Mouse (Mus musculus) G1E (cell line): ENCODE data around the gene Ccdc88c. TPM values are rescaled to one million over a fixed set of nuclear protein-coding genes. Genes with fewer than 3 reads are reported as not detected.

Experiments
- ATAC-seq: 2 replicates; pipeline ENCODE4 v1.8.0; 2016; ENCODE audit warnings: mild to moderate bottlenecking; ENCODE audit not compliant: insufficient number of reproducible peaks, poor library complexity, low FRiP score, severe bottlenecking; ENCODE audit errors: extremely low read depth
- DNase-seq: peaks from one replicate; pipeline ENCODE4 v3.0.0; 2012; ENCODE audit warnings: low spot score
- H3K27me3 ChIP-seq: 2 replicates; pipeline ENCODE4 v1.6.1; 2012; ENCODE audit warnings: mild to moderate bottlenecking, low read length, inconsistent platforms; ENCODE audit not compliant: insufficient read depth
- H3K36me3 ChIP-seq: replicated peaks from 2 replicates; pipeline ENCODE3; 2012; ENCODE audit warnings: mild to moderate bottlenecking, inconsistent platforms
- H3K4me1 ChIP-seq: 2 replicates; pipeline ENCODE4 v1.6.1; 2012; ENCODE audit warnings: low read depth, low read length, inconsistent platforms, mixed read lengths; ENCODE audit not compliant: insufficient read depth
- H3K4me3 ChIP-seq: 2 replicates; pipeline ENCODE4 v1.5.1; 2012; ENCODE audit warnings: low read depth, mild to moderate bottlenecking, inconsistent platforms, low read length, moderate library complexity, mixed read lengths
- H3K9me3 ChIP-seq: replicated peaks from 2 replicates; pipeline ENCODE4 v1.6.1; 2012; ENCODE audit warnings: inconsistent platforms
- CTCF ChIP-seq: IDR thresholded peaks from 2 replicates; pipeline ENCODE4 v1.5.1; 2012; ENCODE audit warnings: low read depth, low read length, inconsistent platforms, mixed read lengths
- GATA1 ChIP-seq: IDR thresholded peaks from 2 replicates; pipeline ENCODE4 v1.6.1; 2012; ENCODE audit warnings: borderline replicate concordance, low read length, inconsistent platforms, mixed read lengths
- GATA2 ChIP-seq: IDR thresholded peaks from 2 replicates; pipeline ENCODE4 v1.6.1; 2012; ENCODE audit warnings: low read depth, low read length, inconsistent platforms, borderline replicate concordance
- POLR2AphosphoS5 ChIP-seq: IDR thresholded peaks from 2 replicates; pipeline ENCODE4 v1.6.1; 2012; ENCODE audit warnings: low read depth, low read length, inconsistent platforms; ENCODE audit not compliant: insufficient replicate concordance
- TAL1 ChIP-seq: conservative IDR thresholded peaks from 2 replicates; pipeline ENCODE4 v1.6.1; 2012; ENCODE audit warnings: low read depth, low read length, inconsistent platforms, mixed read lengths
- polyA plus RNA-seq: library from polyadenylated mRNA; stranded (reverse); fragments of >175 nt; gene quantifications from 2 replicates; pipeline ENCODE4 v1.2.3, GENCODE M21; 2012
- total RNA-seq, 2 experiments: library from RNA; stranded (forward) in 1 of 2; stranded (reverse) in 1 of 2; fragments of 200-1000 nt in 1 of 2; fragments of >200 nt in 1 of 2; fragmentation: Nextera tagmentation in 1 of 2; gene quantifications; 2 replicates each; pipeline ENCODE4 v1.2.3; 2014 to 2017

The Ccdc88c gene
- total and polyA plus RNA-seq, 3 experiments: 9.2 to 31.0 (median 22.7) TPM

DNA sequence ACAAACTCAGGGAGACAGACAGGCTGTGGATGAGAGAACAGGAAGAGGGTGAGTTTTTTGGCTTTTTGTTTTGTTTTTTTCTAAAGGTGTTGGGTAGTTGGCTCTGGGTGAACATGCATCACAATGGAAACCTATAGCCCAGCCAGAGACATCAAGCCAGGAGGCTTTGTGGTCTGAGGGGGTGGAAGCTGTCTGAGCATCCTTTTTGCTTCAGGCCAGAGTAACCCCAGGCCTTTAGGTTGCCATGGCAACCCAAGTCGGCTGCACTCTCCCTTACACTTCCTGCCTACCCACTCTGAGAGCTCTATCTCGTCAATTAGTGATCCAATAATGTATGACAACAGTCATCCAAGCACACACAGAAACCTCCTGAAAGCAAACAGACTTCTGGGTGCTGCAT, 133.4 kb downstream of the Ccdc88c start:
- H3K4me1 ChIP-seq: no peaks in the 10 kb centered on the region
- no peak for ATAC-seq
- no peaks in the 10 kb centered on the region for H3K9me3 ChIP-seq
- peaks cover 42% of the 10 kb centered on the region for H3K27me3 ChIP-seq
- no peaks in the 10 kb centered on the region for H3K36me3 ChIP-seq
- no peak for DNase-seq
- TF ChIP-seq CTCF (no peak), GATA2 (no peak), GATA1 (no peak), POLR2AphosphoS5 (no peak), TAL1 (no peak)
- H3K4me3 ChIP-seq: no peak overlapping the region

DNA sequence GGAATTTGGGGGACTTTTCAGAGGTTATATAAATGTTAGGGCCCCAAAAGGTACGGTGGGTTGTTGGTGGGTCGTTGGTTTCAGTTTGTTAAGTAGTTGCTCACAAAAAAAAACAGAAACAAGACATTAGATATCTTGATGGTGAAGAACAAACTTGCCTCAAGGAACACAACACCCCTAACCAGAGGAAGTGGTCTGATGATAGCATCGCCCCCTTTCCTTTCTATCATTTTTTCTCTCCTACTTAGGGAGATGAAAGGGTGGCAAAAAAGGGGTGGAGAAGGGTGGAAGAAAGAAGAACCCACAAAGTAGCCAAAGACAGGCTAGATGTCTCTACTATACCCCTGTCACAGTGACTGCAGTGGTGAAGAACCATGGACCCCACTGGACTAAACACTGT, 138.3 kb downstream of the Ccdc88c start:
- ATAC-seq (no peak), DNase-seq (no peak)
- H3K9me3 ChIP-seq: no peaks in the 10 kb centered on the region
- no peaks in the 10 kb centered on the region for H3K4me1 ChIP-seq
- peaks cover 47% of the 10 kb centered on the region for H3K27me3 ChIP-seq
- H3K4me3 ChIP-seq: no peak overlapping the region
- TF ChIP-seq GATA1: no peak
- TF ChIP-seq POLR2AphosphoS5: no peak
- no peak for TF ChIP-seq TAL1
- TF ChIP-seq CTCF: no peak
- TF ChIP-seq GATA2: no peak
- H3K36me3 ChIP-seq: no peaks in the 10 kb centered on the region

DNA sequence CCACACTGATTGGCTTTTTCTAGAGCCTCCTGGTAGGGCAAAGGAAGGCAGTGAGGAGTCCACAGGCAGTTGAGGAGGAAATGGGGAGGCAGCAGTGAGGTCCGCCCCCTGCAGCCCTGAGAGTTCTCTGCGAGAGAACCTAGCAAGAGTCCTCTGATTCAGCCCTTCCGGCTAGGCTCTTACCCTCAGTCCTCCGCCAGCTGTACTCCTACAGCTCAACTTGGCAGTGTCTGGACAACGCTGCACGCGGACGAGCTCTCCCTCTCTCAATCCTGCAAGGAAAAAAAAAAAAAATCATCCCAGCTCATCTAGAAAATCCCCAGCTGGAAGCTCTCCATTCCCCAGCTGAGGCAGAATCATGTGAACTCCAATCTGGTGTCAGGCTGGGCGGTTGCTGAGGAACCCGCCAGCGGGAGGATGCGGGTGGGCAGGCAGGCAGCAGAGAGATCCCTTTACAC, 141.0 kb downstream of the Ccdc88c start:
- Histone ChIP-seq H3K9me3 (no peaks in the 10 kb centered on the region), H3K36me3 (no peaks in the 10 kb centered on the region), H3K4me1 (no peaks in the 10 kb centered on the region), H3K27me3 (peaks cover 48% of the 10 kb centered on the region), H3K4me3 (no peak overlapping the region)
- ATAC-seq (no peak), DNase-seq (no peak)
- TF ChIP-seq TAL1 (no peak), GATA2 (no peak), CTCF (no peak), GATA1 (no peak), POLR2AphosphoS5 (no peak)

DNA sequence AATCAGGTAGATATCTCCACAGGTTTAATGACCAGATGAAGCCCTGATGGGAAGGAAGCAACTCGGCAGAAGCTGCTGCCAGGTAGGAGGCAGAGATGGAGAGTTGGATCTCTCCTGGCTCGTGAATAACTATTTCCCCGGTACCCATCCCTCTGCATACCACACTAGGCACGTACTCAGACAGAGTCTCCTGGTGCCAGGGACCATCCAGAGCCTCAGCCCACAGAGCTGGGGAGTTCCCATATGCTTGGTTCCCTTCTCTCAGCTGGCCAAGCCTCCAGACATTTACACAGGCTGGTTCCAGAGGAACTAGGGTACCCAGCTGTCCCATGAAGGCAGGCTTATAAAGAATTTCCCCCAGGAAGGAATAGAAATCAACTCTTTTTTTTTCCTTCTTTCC, 142.0 kb downstream of the Ccdc88c start:
- DNase-seq (no peak), ATAC-seq (no peak)
- H3K27me3 ChIP-seq: peaks cover 54% of the 10 kb centered on the region
- no peak overlapping the region for H3K4me3 ChIP-seq
- no peaks in the 10 kb centered on the region for H3K36me3 ChIP-seq
- no peaks in the 10 kb centered on the region for H3K9me3 ChIP-seq
- TF ChIP-seq GATA1: no peak
- TF ChIP-seq POLR2AphosphoS5: no peak
- no peak for TF ChIP-seq CTCF
- no peak for TF ChIP-seq TAL1
- TF ChIP-seq GATA2: no peak
- H3K4me1 ChIP-seq: no peaks in the 10 kb centered on the region

DNA sequence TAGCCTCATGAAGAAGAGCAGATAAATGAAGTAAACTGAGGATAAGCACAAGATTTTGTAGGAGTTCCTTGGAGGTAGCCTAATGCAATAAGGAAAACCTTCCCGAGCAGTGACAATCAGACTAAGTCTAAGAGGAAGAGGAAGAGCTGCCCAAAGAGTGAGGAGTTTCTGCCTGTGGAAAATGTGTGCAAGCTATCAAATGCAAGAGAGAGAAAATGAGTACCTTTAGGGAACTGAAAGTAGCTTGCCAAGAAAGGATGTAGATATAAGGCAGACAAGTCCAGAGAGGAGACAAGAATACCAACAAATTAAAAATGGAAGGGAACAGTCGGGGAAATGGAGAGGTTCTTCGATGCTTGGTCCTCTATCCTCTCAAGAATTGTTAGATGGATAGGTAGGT, 143.3 kb downstream of the Ccdc88c start:
- DNase-seq: no peak
- H3K4me1 ChIP-seq: no peaks in the 10 kb centered on the region
- H3K27me3 ChIP-seq: peaks cover 55% of the 10 kb centered on the region
- no peaks in the 10 kb centered on the region for H3K36me3 ChIP-seq
- H3K9me3 ChIP-seq: no peaks in the 10 kb centered on the region
- no peak overlapping the region for H3K4me3 ChIP-seq
- TF ChIP-seq TAL1 (no peak), CTCF (no peak), GATA2 (no peak), GATA1 (no peak), POLR2AphosphoS5 (no peak)
- ATAC-seq: no peak

DNA sequence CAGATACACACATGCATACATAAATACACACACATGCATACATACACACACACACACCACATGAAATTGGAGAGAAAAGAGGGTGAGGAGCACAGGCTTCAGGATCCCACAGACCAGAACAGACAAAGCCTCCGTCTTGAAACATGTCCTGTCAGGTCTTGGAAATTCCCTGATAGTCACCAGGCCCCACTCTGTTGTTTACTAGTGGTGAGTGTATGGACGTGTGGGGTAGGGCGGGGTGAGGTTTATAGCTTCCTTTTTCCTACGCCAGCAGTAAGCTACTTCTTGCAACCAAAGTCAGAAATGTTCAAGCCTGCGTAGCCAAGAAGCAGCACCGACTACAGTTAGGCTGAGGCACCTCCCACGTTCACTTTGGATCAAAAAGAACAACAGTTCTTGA, 145.7 kb downstream of the Ccdc88c start:
- H3K4me3 ChIP-seq: no peak overlapping the region
- no peak for ATAC-seq
- TF ChIP-seq TAL1 (no peak), CTCF (no peak), GATA2 (no peak)
- DNase-seq: no peak
- peaks cover 4% of the 10 kb centered on the region; the same call in 1 of the 2 replicates for H3K4me1 ChIP-seq
- no peaks in the 10 kb centered on the region for H3K9me3 ChIP-seq
- H3K36me3 ChIP-seq: no peaks in the 10 kb centered on the region
- peaks cover 53% of the 10 kb centered on the region for H3K27me3 ChIP-seq

DNA sequence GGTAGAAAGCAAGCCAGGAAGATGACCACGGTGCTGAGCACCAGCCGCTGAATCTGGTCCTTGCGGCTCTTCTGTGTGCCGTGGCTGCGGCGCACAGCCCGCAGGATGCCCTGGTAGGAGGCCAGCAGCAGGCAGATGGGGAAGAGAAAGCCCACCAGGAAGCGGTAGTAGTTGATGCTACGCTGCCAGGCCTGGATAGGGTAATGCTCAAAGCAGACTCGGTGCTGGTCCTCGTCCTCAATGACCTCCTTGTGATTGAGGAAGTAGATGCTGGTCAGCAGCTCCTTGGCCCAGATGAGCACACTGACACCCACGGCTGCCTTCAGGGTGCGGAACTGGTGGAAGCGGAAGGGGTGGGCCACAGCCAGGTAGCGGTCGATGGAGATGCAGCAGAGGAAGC, 150.3 kb downstream of the Ccdc88c start:
- Histone ChIP-seq H3K9me3 (no peaks in the 10 kb centered on the region), H3K4me3 (no peak overlapping the region; the same call in 1 of the 2 replicates), H3K27me3 (peaks cover 36% of the 10 kb centered on the region), H3K4me1 (peaks cover 4% of the 10 kb centered on the region; the same call in 1 of the 2 replicates), H3K36me3 (no peaks in the 10 kb centered on the region)
- ATAC-seq (no peak), DNase-seq (no peak)
- TF ChIP-seq TAL1 (no peak), POLR2AphosphoS5 (no peak; the same call in 1 of the 2 replicates), GATA1 (no peak)
